Mouse (Mus musculus): ENCODE measurements around the gene Etl4.

Gene Etl4

GRCm38 (mm10) chr2:20568456-20568855 lies 658.9 kb downstream of the Etl4 start:
- DNase-seq (ENCODE audit: low read depth), result no peak

GRCm38 (mm10) chr2:20571940-20572339 lies 662.4 kb downstream of the Etl4 start:
- no peak for DNase-seq (ENCODE audit: low read depth)

- no peak for DNase-seq (ENCODE audit: low read depth)
These were observed 670.8 kb downstream of the Etl4 start for GRCm38 (mm10) chr2:20580331-20580730.

- no peak for DNase-seq (ENCODE audit: low read depth)
These were observed 673.5 kb downstream of the Etl4 start for GRCm38 (mm10) chr2:20583032-20583431.

- DNase-seq (ENCODE audit: low read depth), result no peak
These were observed 674.1 kb downstream of the Etl4 start for GRCm38 (mm10) chr2:20583562-20584153.

GRCm38 (mm10) chr2:20587913-20588312 lies 678.3 kb downstream of the Etl4 start:
- no peak for DNase-seq (ENCODE audit: low read depth)

- DNase-seq (ENCODE audit: low read depth), result no peak
These were observed 679.1 kb downstream of the Etl4 start for GRCm38 (mm10) chr2:20588631-20589030.

GRCm38 (mm10) chr2:20594129-20594528 lies 684.5 kb downstream of the Etl4 start:
- DNase-seq (ENCODE audit: low read depth), result no peak

- DNase-seq (ENCODE audit: low read depth), result no peak
These were observed 685.4 kb downstream of the Etl4 start for GRCm38 (mm10) chr2:20595000-20595399.

GRCm38 (mm10) chr2:20596558-20596957 lies 687.0 kb downstream of the Etl4 start:
- DNase-seq (ENCODE audit: low read depth), result no peak

- DNase-seq (ENCODE audit: low read depth), result no peak
These were observed 687.6 kb downstream of the Etl4 start for GRCm38 (mm10) chr2:20597193-20597592.

- DNase-seq (ENCODE audit: low read depth), result no peak
These were observed 693.1 kb downstream of the Etl4 start for GRCm38 (mm10) chr2:20602656-20603055.

- no peak for DNase-seq (ENCODE audit: low read depth)
These were observed 694.0 kb downstream of the Etl4 start for GRCm38 (mm10) chr2:20603536-20603935.

- no peak for DNase-seq (ENCODE audit: low read depth)
These were observed 694.4 kb downstream of the Etl4 start for GRCm38 (mm10) chr2:20603991-20604390.

- no peak for DNase-seq (ENCODE audit: low read depth)
These were observed 699.6 kb downstream of the Etl4 start for GRCm38 (mm10) chr2:20609203-20609602.

GRCm38 (mm10) chr2:20615948-20616347 lies 706.4 kb downstream of the Etl4 start:
- no peak for DNase-seq (ENCODE audit: low read depth)

GRCm38 (mm10) chr2:20618396-20618795 lies 708.8 kb downstream of the Etl4 start:
- no peak for DNase-seq (ENCODE audit: low read depth)

GRCm38 (mm10) chr2:20619881-20620280 lies 710.3 kb downstream of the Etl4 start:
- no peak for DNase-seq (ENCODE audit: low read depth)

- no peak for DNase-seq (ENCODE audit: low read depth)
These were observed 719.7 kb downstream of the Etl4 start for GRCm38 (mm10) chr2:20629156-20629712.

- DNase-seq (ENCODE audit: low read depth), result no peak
These were observed 729.0 kb downstream of the Etl4 start for GRCm38 (mm10) chr2:20638604-20639003.

- no peak for DNase-seq (ENCODE audit: low read depth)
These were observed 730.1 kb downstream of the Etl4 start for GRCm38 (mm10) chr2:20639721-20640120.

GRCm38 (mm10) chr2:20642818-20643217 lies 733.2 kb downstream of the Etl4 start:
- no peak for DNase-seq (ENCODE audit: low read depth)

- DNase-seq (ENCODE audit: low read depth), result no peak
These were observed 740.2 kb downstream of the Etl4 start for GRCm38 (mm10) chr2:20649817-20650216.

- no peak for DNase-seq (ENCODE audit: low read depth)
These were observed 743.5 kb downstream of the Etl4 start for GRCm38 (mm10) chr2:20653116-20653515.

Data from fibroblast of lung, adult 2 months (primary cell).